Mouse (Mus musculus) E14TG2a.4 (cell line): ENCODE measurements at regions not wholly inside any gene's neighbourhood (a gene's known extent, or its start where the extent isn't known, plus 50 kb on each side); places are given as distances from the start of the nearest gene placed in this dataset.

Experiments
- CTCF ChIP-seq: conservative IDR thresholded peaks from 2 replicates; pipeline ENCODE4 v1.5.1; 2014; ENCODE audit warnings: low read length
- POU5F1 ChIP-seq: IDR thresholded peaks from 2 replicates; pipeline ENCODE4 v1.6.1; 2014; ENCODE audit warnings: low read length, borderline replicate concordance

DNA sequence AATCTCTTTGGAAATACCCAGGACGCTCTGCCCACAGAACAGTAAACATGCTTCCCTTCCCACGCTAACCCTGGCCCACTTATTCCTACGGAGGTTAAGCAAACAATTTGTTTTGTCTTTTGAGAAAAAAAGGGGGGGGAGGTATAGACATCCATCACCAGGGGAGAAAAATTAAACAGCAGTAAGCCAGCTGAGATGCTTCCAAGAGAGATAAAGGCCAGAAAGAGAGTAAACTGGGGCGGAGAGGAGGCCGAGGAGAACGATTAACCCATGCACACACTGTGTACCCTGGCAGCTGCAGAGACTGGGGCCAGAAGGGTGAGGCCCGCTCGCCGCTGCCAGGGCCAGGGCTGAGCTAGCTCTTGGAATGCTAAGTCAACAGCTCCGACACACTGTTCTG is 421.6 kb downstream of the Ate1 start:
- TF ChIP-seq CTCF (no peak), POU5F1 (no peak)
